Mouse (Mus musculus): ENCODE data around the gene Slc7a8.

- no peak for TF ChIP-seq CTCF (IDR thresholded peaks at IDR 0.05; ENCODE audit: borderline replicate concordance, extremely low read depth, insufficient read depth, insufficient read length)
- no peak for TF ChIP-seq POLR2A (IDR thresholded peaks at IDR 0.05; ENCODE audit: borderline replicate concordance, extremely low read depth, insufficient read depth, insufficient read length, poor library complexity, severe bottlenecking)
Observed at GRCm38 (mm10) chr14:54777893-54778292, 3.9 kb downstream of the Slc7a8 start.

Data from brain, embryonic 14.5 days (tissue).